Mouse (Mus musculus) lung, postnatal 14 days (tissue): ENCODE data around the gene Ankle2.

Source experiments
- DNase-seq: peaks from one replicate; pipeline ENCODE4 v3.0.0; 2021

Ankle2 gene

DNA sequence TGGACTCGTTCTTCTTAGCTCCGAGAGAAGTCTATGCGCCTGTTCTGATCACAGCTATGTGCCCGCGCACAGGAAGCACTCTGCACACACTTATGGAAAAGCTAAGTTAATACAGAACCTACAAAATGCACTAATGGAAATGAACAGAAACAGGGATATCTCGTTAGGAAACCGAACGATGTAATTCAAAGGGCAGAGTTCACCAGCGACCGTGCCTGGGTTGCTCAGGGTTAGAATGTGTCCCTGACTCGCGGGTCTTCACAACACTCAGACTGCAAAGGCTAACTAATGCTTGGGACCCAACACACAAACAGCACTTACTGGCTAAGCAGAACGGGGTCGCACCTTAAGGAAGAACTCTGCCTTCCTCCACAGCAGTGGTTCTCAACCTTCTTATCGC, 54.4 kb downstream of the Ankle2 start:
- no peak for DNase-seq

DNA sequence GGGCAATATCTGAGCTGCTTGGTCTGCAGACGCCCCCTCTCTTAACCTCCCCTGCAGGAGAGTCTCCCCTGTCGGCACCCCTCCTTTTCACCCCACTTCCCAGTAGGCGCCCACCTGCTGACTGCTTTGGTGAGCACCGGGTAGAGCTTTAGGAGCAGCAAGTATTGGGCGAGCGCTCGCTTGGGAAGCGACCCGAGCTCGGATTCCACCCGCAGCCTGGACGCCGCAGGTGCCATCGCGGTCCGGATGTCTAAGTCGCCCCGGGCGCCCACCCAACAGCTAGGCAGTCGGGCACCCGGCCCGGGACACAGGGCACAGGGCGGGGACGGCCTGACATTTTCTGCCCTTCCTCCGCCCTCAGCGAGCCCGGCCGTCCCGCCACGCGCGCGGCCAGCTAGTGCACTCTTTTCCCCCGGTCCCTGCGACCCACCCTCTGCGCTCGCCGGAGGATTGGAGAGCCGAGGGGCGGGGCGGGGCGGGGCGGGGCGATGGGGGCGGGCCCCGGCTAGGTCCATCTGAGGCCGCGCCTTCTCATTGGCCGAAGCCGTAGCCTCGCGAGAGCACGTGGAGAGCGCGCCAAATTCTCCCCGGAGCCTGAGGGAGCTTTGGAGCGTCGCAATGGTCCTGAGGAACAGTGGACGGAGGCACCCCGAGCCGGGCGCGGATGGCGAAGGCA, 55.1 kb downstream of the Ankle2 start, which contains the start of the genes Pxmp2 and Pole:
Gene Pxmp2 (minus strand): TSS at position 417 of the 676 bp plus-strand sequence.
Gene Pole (plus strand): TSS at position 537 of the 676 bp plus-strand sequence.
- peak; percentile 92 for DNase-seq

DNA sequence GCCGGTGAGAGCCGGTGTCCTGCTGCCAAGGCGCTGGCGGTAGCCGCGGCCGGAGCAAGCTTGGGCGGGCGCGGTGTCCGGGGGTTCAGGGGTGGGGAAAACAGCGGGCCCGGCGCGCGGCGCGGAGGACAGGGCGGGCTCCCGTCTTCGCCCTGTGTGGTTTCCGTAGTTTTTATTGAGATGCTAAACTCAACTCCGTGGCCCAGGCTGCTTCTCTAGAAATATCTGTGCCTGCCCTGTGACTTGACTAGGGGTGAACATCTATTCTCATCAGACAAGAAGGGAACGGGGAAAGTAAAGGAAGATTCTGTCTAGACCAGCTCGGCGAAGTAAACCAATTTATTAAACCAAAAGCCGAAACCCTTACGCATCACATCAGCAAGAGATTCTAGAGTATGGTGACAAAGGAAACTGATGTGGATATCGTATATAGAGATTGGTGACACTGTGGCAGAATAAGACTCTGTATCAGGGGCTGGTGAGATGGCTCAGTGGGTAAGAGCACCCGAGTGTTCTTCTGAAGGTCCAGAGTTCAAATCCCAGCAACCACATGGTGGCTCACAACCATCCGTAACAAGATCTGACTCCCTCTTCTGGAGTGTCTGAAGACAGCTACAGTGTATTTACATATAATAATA, 55.8 kb downstream of the Ankle2 start:
- no peak for DNase-seq

DNA sequence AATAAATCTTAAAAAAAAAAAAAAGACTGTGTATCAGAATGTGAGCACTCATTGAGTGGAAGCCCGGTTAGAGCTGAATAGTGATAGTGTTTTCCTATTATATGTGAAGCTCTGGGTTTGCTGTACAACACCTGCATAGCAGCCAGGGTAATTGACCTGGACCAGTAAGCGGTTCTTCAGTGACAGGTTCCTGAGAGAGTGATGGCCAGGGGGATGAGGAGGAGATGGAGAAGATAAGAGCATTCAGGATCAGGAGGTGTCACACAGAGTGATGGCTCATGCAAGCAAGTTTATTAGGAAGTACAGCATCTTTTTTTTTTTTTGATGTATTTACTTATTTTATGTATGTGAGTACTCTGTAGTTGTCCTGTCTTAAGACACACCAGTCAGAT, 56.3 kb downstream of the Ankle2 start:
- DNase-seq = no peak

DNA sequence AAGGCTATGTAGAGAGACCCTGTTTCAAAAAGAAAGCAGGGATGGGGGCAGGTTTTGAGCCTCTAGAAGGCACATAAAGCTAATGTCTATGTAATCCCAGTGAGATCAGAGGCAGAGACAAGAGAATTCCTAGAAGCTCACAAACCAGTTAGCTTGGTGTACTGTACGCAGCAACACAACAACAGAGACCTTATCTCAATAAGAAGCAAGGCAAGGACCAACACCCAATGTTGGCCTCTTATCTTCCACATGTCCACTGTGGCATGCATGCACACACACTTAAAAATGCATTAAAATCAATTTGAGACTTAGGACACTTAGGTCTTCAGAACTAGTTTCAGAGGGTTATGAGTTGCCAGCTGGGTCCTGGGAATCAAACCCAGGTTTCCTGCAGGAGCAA, 60.8 kb downstream of the Ankle2 start:
- DNase-seq = no peak

DNA sequence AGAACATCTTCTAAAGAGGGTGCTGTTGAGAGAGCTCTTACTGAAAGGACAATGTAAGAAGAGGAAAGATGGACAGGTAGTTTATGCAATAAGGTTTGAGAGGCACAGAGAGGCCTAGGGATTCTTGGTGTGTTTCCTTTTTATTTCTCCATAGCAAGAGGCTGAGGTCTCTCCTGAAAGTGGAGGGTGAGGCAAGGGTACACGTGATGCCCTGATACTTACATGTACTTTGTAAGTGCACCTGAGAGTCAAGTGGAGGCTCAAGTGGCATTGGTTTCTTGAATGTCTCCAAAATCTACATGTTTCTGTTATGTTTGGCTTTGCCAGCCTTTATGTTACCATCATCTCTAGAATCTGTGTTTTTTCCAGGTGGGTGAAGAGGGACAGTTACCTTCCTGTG, 65.8 kb downstream of the Ankle2 start:
- DNase-seq = no peak

DNA sequence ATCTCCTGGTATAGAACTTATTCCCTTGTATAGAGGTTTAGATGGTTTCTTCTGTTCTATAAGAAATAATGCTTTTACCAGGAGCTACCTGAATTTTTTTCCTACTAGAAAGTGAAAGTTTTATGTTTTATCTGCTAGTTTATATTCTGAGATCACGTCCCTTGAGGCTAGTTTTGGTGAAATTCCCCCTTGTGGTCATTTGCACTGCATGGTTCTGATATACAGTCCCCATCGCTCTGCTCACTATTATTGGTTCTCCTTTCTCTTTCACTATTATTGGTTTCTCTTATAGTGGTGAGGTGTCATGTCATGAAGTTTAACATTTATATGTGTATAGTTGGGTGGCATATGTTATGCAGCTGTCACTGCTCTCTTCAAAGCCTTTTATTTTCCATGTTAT, 69.8 kb downstream of the Ankle2 start:
- DNase-seq = no peak
